Mouse (Mus musculus): ENCODE measurements around the gene Ano10.

DNA sequence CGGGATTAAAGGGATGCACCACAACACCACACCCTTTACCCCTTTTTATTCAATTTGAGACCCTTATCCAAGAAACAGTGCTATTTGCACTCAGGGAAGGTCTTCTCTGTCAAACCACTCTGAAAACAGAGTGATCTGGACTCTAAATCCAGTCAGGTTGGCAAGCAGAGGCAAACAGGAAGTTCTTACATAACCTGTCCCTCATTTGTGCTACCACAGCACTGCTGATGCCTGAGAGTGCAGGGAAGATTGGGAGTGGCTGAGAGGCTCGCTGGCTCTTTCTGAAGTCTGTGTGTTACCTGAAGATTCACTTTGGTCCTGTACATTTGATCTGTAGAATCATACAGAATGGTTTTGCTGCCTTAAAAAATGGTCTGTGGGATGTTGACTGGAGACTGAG is 42.5 kb upstream of the Ano10 start:
- TF ChIP-seq CTCF (conservative IDR thresholded peaks at IDR 0.05; ENCODE audit: insufficient read depth, insufficient read length, low read depth, low read length) (no peak), POLR2A (IDR thresholded peaks at IDR 0.05; ENCODE audit: low read depth, low read length) (no peak)

Measured in kidney, adult 2 months (tissue).